Mouse (Mus musculus): ENCODE data around the gene Adamtsl3. TPM values are rescaled to one million over a fixed set of nuclear protein-coding genes. Genes with fewer than 3 reads are reported as not detected.
"Not testable (repeated sequence)": the region's sequence is repeated elsewhere in the genome, so short reads cannot be mapped to it uniquely, and the experiment has no call there.

The Adamtsl3 gene
- polyA plus RNA-seq, 1 experiment, result 0.43 TPM

GRCm38 (mm10) chr7:82395751-82396512, 60.4 kb downstream of the Adamtsl3 start:
- TF ChIP-seq CTCF (IDR thresholded peaks at IDR 0.05; ENCODE audit: control insufficient read depth, insufficient read depth, insufficient replicate concordance, low read depth, low read length), result no peak
- no peak for TF ChIP-seq POLR2A (IDR thresholded peaks at IDR 0.05; ENCODE audit: control insufficient read depth, low read depth, low read length)
- no peaks in the 10 kb centered on the region for H3K36me3 ChIP-seq (ENCODE audit: control insufficient read depth, insufficient read depth, low read length)
- no peaks in the 10 kb centered on the region for H3K4me1 ChIP-seq (ENCODE audit: control insufficient read depth, insufficient read depth, low read length)
- no peaks in the 10 kb centered on the region for H3K27me3 ChIP-seq (ENCODE audit: control insufficient read depth, insufficient read depth, low read length)
- no peak overlapping the region for H3K27ac ChIP-seq (ENCODE audit: control insufficient read depth, insufficient read depth, low read depth, low read length)
- H3K4me3 ChIP-seq (ENCODE audit: control insufficient read depth, low read depth, low read length), result no peak overlapping the region

GRCm38 (mm10) chr7:82396869-82397268, 61.4 kb downstream of the Adamtsl3 start:
- H3K27me3 ChIP-seq (ENCODE audit: control insufficient read depth, insufficient read depth, low read length), result no peaks in the 10 kb centered on the region
- H3K4me1 ChIP-seq (ENCODE audit: control insufficient read depth, insufficient read depth, low read length), result no peaks in the 10 kb centered on the region
- TF ChIP-seq CTCF (IDR thresholded peaks at IDR 0.05; ENCODE audit: control insufficient read depth, insufficient read depth, insufficient replicate concordance, low read depth, low read length) (no peak), POLR2A (IDR thresholded peaks at IDR 0.05; ENCODE audit: control insufficient read depth, low read depth, low read length) (no peak)
- H3K27ac ChIP-seq (ENCODE audit: control insufficient read depth, insufficient read depth, low read depth, low read length), result no peak overlapping the region
- no peaks in the 10 kb centered on the region for H3K36me3 ChIP-seq (ENCODE audit: control insufficient read depth, insufficient read depth, low read length)
- H3K4me3 ChIP-seq (ENCODE audit: control insufficient read depth, low read depth, low read length), result no peak overlapping the region

- Histone ChIP-seq H3K27me3 (ENCODE audit: control insufficient read depth, insufficient read depth, low read length) (no peaks in the 10 kb centered on the region), H3K4me1 (ENCODE audit: control insufficient read depth, insufficient read depth, low read length) (no peaks in the 10 kb centered on the region), H3K27ac (ENCODE audit: control insufficient read depth, insufficient read depth, low read depth, low read length) (no peak overlapping the region), H3K4me3 (ENCODE audit: control insufficient read depth, low read depth, low read length) (no peak overlapping the region), H3K36me3 (ENCODE audit: control insufficient read depth, insufficient read depth, low read length) (no peaks in the 10 kb centered on the region)
- TF ChIP-seq POLR2A (IDR thresholded peaks at IDR 0.05; ENCODE audit: control insufficient read depth, low read depth, low read length) (no peak), CTCF (IDR thresholded peaks at IDR 0.05; ENCODE audit: control insufficient read depth, insufficient read depth, insufficient replicate concordance, low read depth, low read length) (no peak)
These were observed 62.1 kb downstream of the Adamtsl3 start for GRCm38 (mm10) chr7:82397632-82398031.

- TF ChIP-seq CTCF (IDR thresholded peaks at IDR 0.05; ENCODE audit: control insufficient read depth, insufficient read depth, insufficient replicate concordance, low read depth, low read length), result no peak
- no peak for TF ChIP-seq POLR2A (IDR thresholded peaks at IDR 0.05; ENCODE audit: control insufficient read depth, low read depth, low read length)
- no peaks in the 10 kb centered on the region for H3K36me3 ChIP-seq (ENCODE audit: control insufficient read depth, insufficient read depth, low read length)
These were observed 70.1 kb downstream of the Adamtsl3 start for GRCm38 (mm10) chr7:82405466-82406045.

GRCm38 (mm10) chr7:82410966-82411365, 75.5 kb downstream of the Adamtsl3 start:
- Histone ChIP-seq H3K27me3 (ENCODE audit: control insufficient read depth, insufficient read depth, low read length) (no peaks in the 10 kb centered on the region), H3K36me3 (ENCODE audit: control insufficient read depth, insufficient read depth, low read length) (no peaks in the 10 kb centered on the region), H3K27ac (ENCODE audit: control insufficient read depth, insufficient read depth, low read depth, low read length) (no peak overlapping the region), H3K4me3 (ENCODE audit: control insufficient read depth, low read depth, low read length) (no peak overlapping the region), H3K4me1 (ENCODE audit: control insufficient read depth, insufficient read depth, low read length) (no peaks in the 10 kb centered on the region)
- TF ChIP-seq POLR2A (IDR thresholded peaks at IDR 0.05; ENCODE audit: control insufficient read depth, low read depth, low read length), result no peak
- TF ChIP-seq CTCF (IDR thresholded peaks at IDR 0.05; ENCODE audit: control insufficient read depth, insufficient read depth, insufficient replicate concordance, low read depth, low read length), result no peak

More at GRCm38 (mm10) chr7:82405466-82406045, 70.1 kb downstream of the Adamtsl3 start:
- no peak overlapping the region for H3K4me3 ChIP-seq (ENCODE audit: control insufficient read depth, low read depth, low read length)
- no peaks in the 10 kb centered on the region for H3K27me3 ChIP-seq (ENCODE audit: control insufficient read depth, insufficient read depth, low read length)
- no peak overlapping the region for H3K27ac ChIP-seq (ENCODE audit: control insufficient read depth, insufficient read depth, low read depth, low read length)
- no peaks in the 10 kb centered on the region for H3K4me1 ChIP-seq (ENCODE audit: control insufficient read depth, insufficient read depth, low read length)

GRCm38 (mm10) chr7:82416653-82417052, 81.2 kb downstream of the Adamtsl3 start:
- Histone ChIP-seq H3K4me3 (ENCODE audit: control insufficient read depth, low read depth, low read length) (no peak overlapping the region), H3K27me3 (ENCODE audit: control insufficient read depth, insufficient read depth, low read length) (no peaks in the 10 kb centered on the region), H3K36me3 (ENCODE audit: control insufficient read depth, insufficient read depth, low read length) (no peaks in the 10 kb centered on the region), H3K27ac (ENCODE audit: control insufficient read depth, insufficient read depth, low read depth, low read length) (no peak overlapping the region), H3K4me1 (ENCODE audit: control insufficient read depth, insufficient read depth, low read length) (no peaks in the 10 kb centered on the region)
- TF ChIP-seq CTCF (IDR thresholded peaks at IDR 0.05; ENCODE audit: control insufficient read depth, insufficient read depth, insufficient replicate concordance, low read depth, low read length) (no peak), POLR2A (IDR thresholded peaks at IDR 0.05; ENCODE audit: control insufficient read depth, low read depth, low read length) (no peak)

- H3K4me1 ChIP-seq (ENCODE audit: control insufficient read depth, insufficient read depth, low read length), result no peaks in the 10 kb centered on the region
- H3K27ac ChIP-seq (ENCODE audit: control insufficient read depth, insufficient read depth, low read depth, low read length), result no peak overlapping the region
- no peaks in the 10 kb centered on the region for H3K27me3 ChIP-seq (ENCODE audit: control insufficient read depth, insufficient read depth, low read length)
- no peak overlapping the region for H3K4me3 ChIP-seq (ENCODE audit: control insufficient read depth, low read depth, low read length)
- no peak for TF ChIP-seq POLR2A (IDR thresholded peaks at IDR 0.05; ENCODE audit: control insufficient read depth, low read depth, low read length)
- TF ChIP-seq CTCF (IDR thresholded peaks at IDR 0.05; ENCODE audit: control insufficient read depth, insufficient read depth, insufficient replicate concordance, low read depth, low read length), result no peak
- H3K36me3 ChIP-seq (ENCODE audit: control insufficient read depth, insufficient read depth, low read length), result no peaks in the 10 kb centered on the region
These were observed 81.6 kb downstream of the Adamtsl3 start for GRCm38 (mm10) chr7:82417053-82417452.

GRCm38 (mm10) chr7:82420329-82421052, 85.0 kb downstream of the Adamtsl3 start:
- H3K27ac ChIP-seq (ENCODE audit: control insufficient read depth, insufficient read depth, low read depth, low read length); H3K27me3 ChIP-seq (ENCODE audit: control insufficient read depth, insufficient read depth, low read length); H3K4me1 ChIP-seq (ENCODE audit: control insufficient read depth, insufficient read depth, low read length); H3K4me3 ChIP-seq (ENCODE audit: control insufficient read depth, low read depth, low read length); H3K36me3 ChIP-seq (ENCODE audit: control insufficient read depth, insufficient read depth, low read length): not testable (repeated sequence)

Data from testis, adult 2 months (tissue).